Mouse (Mus musculus) liver, embryonic 12.5 days (tissue): ENCODE measurements at regions not wholly inside any gene's neighbourhood (a gene's known extent, or its start where the extent isn't known, plus 50 kb on each side); places are given as distances from the start of the nearest gene placed in this dataset.
"Not testable (repeated sequence)": the region's sequence is repeated elsewhere in the genome, so short reads cannot be mapped to it uniquely, and the experiment has no call there.

Experiments
- ATAC-seq: fragments of 200-750 bp; cut with Nextera tagmentation; 2 replicates; pipeline ENCODE4 v1.8.0; 2017; ENCODE audit warnings: moderate number of reproducible peaks, mild to moderate bottlenecking, moderate library complexity
- H3K27ac ChIP-seq: fragments of 300-500 bp; sonication (generic); 2 replicates; pipeline ENCODE4 v1.5.1; 2016; ENCODE audit warnings: mild to moderate bottlenecking
- H3K27me3 ChIP-seq: fragments of 300-500 bp; sonication (generic); replicated peaks from 2 replicates; pipeline ENCODE4 v1.6.1; 2016; ENCODE audit warnings: mild to moderate bottlenecking, moderate library complexity
- H3K36me3 ChIP-seq: fragments of 300-500 bp; sonication (generic); 2 replicates; pipeline ENCODE4 v1.6.1; 2016; ENCODE audit warnings: mild to moderate bottlenecking, moderate library complexity
- H3K4me1 ChIP-seq: fragments of 300-500 bp; sonication (generic); 2 replicates; pipeline ENCODE4 v1.6.1; 2016
- H3K4me2 ChIP-seq: fragments of 300-500 bp; sonication (generic); 2 replicates; pipeline ENCODE4 v1.6.1; 2016; ENCODE audit warnings: mild to moderate bottlenecking, moderate library complexity
- H3K4me3 ChIP-seq: fragments of 300-500 bp; sonication (generic); 2 replicates; pipeline ENCODE4 v1.5.1; 2016; ENCODE audit warnings: mild to moderate bottlenecking, moderate library complexity
- H3K9ac ChIP-seq: fragments of 300-500 bp; sonication (generic); 2 replicates; pipeline ENCODE4 v1.6.1; 2016; ENCODE audit warnings: mild to moderate bottlenecking, moderate library complexity
- H3K9me3 ChIP-seq: fragments of 300-500 bp; sonication (generic); replicated peaks from 2 replicates; pipeline ENCODE4 v1.6.1; 2016; ENCODE audit warnings: mild to moderate bottlenecking, moderate library complexity
- whole genome bisulfite sequencing: fragments of 180-500 bp; shearing (Covaris S2); methylation state at CpG from one replicate; pipeline ENCODE4 v1.1.7; 2016; ENCODE audit not compliant: insufficient replicate concordance; 5-methylcytosine and 5-hydroxymethylcytosine counted together

DNA sequence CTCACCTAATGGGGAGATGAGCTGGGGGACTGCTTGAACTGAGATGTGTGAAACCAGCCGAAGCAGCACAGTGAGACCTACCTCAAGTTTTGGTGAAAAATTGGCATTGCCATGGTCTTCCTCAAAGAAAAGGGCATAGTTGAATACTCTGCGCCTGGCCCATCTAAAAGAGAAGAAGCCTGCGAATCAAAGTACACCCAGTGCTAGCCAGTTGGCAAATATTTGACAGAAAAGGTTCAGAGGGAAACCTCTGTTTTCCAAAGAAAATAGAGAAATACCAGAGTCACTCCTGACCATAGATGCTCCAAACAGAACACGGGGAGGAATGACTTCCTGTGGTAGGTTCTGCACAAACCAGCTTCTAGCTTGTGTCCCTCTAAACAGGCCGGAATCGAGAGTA is 144.5 kb upstream of the Tbl1xr1 start:
- Histone ChIP-seq H3K27ac (no peak overlapping the region), H3K27me3 (no peaks in the 10 kb centered on the region), H3K4me2 (no peak overlapping the region), H3K9me3 (no peaks in the 10 kb centered on the region), H3K4me1 (peaks cover 31% of the 10 kb centered on the region), H3K36me3 (no peaks in the 10 kb centered on the region), H3K9ac (no peak overlapping the region), H3K4me3 (no peak overlapping the region)
- no peak for ATAC-seq
- WGBS, result 69% methylated on average over 6 of the region's 6 CpGs

DNA sequence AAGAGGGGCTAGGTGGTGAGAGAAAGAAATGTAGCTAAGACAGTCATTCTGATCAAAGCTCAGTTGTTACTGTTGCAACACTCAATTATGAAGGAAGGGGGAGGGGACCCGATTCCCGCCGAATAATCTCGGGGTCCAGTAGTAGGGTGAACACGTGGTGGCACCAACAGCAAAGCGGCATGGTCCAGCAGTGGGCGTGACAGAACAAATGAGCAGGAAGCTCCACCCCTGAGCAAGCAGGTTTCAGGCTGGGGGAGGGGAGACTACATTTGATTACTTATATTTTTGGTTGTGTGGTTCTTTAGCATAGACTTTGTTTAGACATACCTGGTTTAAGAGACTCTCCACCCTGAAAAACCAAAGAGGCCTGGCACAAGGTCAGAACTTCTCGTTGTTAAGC is 143.8 kb upstream of the Tbl1xr1 start:
- not testable (repeated sequence) for H3K36me3 ChIP-seq, H3K27me3 ChIP-seq, H3K4me3 ChIP-seq, H3K9me3 ChIP-seq, H3K9ac ChIP-seq, H3K4me2 ChIP-seq, ATAC-seq, H3K27ac ChIP-seq
- 63% methylated on average over 8 of the region's 8 CpGs for WGBS
- H3K4me1 ChIP-seq, result peaks cover 39% of the 10 kb centered on the region

DNA sequence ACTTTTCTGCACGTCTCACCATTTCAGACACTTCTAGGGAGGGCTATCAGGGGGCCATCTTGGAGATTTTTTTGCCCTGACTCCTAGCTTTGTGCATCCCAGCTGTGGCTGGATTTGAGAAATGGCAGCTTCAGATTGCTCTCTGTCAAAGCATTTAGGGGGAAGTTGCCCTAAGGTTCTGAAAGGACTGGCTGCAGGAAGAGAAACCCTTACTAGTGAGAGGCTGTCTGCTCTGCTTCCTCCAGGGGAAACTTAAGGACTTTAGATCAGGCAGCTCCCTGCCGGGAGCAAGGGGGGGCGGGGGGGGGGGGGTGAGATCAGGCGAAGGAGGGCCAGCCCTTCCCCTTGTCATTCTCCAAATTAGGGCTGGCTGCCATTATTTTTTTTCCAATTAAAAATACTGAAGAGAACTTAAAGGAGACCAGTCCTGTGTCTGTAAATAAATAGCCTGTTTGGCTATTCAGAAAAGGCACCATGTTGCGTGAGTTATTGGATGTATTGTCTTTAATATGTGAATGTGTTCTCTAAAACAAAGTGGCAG is 141.7 kb upstream of the Tbl1xr1 start:
- Histone ChIP-seq H3K27ac (0 out of 2 replicates have a peak overlapping the region, but pooled peaks have one; percentile 20), H3K9ac (no peak overlapping the region), H3K36me3 (no peaks in the 10 kb centered on the region), H3K9me3 (no peaks in the 10 kb centered on the region), H3K4me2 (peak overlapping the region; percentile 67), H3K27me3 (no peaks in the 10 kb centered on the region), H3K4me1 (peaks cover 49% of the 10 kb centered on the region), H3K4me3 (peak overlapping the region; percentile 46; the same call in 1 of the 2 replicates)
- ATAC-seq, result no peak
- 15% methylated on average over 5 of the region's 5 CpGs for WGBS

DNA sequence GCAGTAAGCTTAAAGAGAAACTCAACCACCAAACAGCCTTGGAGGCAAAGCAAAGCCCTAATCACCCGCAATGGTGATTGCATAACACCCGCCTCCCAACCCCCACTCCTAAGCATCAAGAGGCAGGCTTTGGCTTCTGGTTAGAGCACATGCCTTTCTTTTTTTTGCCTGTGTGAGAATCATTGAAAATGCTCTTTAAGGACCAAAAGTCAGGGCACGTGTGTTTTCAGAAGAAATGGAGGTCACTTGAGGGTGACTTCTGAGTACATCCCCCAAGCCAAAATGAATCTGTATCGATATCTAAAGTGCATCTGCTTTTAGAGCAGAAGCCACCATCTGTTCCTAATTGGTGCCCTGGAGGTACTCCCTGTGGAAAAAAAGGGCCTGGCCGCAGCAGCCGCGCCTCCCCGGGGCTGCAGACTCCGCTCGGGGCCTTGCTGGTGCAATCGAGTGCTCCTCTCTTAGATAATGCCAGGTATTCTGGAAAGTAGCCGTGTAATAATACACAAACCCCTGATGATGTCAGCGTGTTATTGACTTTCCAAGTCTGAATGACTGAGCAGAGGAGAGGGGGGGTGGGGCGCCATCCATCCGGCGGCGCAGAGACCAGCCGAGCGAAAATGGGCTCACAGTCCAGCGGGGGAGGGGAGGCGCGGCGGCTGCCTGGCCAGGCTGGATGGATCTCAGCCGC is 140.7 kb upstream of the Tbl1xr1 start:
- WGBS, result under 1% methylated on average over 24 of the region's 24 CpGs
- H3K4me2 ChIP-seq, result peak overlapping the region; percentile 67
- ATAC-seq, result peak; percentile 87
- H3K27ac ChIP-seq, result peak overlapping the region; percentile 66
- peak overlapping the region; percentile 46 for H3K4me3 ChIP-seq
- no peaks in the 10 kb centered on the region for H3K9me3 ChIP-seq
- H3K27me3 ChIP-seq, result no peaks in the 10 kb centered on the region
- no peaks in the 10 kb centered on the region for H3K36me3 ChIP-seq
- peak overlapping the region; percentile 25 for H3K9ac ChIP-seq
- peaks cover 49% of the 10 kb centered on the region for H3K4me1 ChIP-seq

DNA sequence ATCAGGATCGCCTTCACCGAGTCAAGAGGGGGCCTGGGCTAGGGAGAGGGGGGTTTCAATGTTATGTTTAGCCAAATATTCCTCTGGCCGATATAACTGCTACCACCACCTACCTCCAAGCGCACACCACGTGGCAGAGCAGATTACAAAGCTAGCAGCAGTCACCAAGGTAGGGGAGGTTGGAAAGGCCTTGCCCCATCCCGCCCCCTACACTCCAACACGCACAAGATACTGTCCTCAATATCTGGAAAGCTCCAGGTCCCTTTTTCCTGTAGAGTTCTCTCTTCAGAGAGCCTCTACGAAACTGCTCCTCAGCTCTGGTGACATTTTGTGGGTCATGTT is 140.2 kb upstream of the Tbl1xr1 start:
- WGBS, result 7% methylated on average over 8 of the region's 8 CpGs
- Histone ChIP-seq H3K36me3 (no peaks in the 10 kb centered on the region), H3K27me3 (no peaks in the 10 kb centered on the region), H3K9me3 (no peaks in the 10 kb centered on the region), H3K9ac (peak overlapping the region; percentile 23; the same call in 1 of the 2 replicates), H3K4me1 (peaks cover 49% of the 10 kb centered on the region), H3K27ac (peak overlapping the region; percentile 66; the same call in 1 of the 2 replicates), H3K4me2 (peak overlapping the region; percentile 67), H3K4me3 (peak overlapping the region; percentile 46)
- no peak; the same call in 1 of the 2 replicates for ATAC-seq

DNA sequence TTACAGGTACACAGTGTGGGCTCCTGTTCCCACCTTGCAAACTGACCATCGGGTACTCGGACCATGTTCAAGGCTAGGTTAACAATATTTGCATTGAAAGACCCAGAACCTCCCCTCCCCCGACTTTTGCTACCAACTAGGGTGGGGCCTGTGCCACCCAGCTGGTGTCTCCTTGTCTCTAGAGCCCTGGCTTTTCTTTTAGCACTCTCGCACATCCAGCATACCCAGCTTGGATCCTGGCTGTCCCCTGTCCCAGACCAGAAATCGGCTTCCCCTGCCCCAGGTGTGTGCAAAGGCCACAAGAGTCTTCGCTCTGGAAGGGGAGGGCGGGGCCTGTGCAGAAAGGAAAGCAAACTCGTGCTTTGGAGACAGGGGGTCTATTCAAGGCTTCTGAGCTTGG is 139.8 kb upstream of the Tbl1xr1 start:
- Histone ChIP-seq H3K4me3 (peak overlapping the region; percentile 46), H3K4me2 (peak overlapping the region; percentile 67), H3K36me3 (no peaks in the 10 kb centered on the region), H3K9me3 (no peaks in the 10 kb centered on the region), H3K9ac (no peak overlapping the region; the same call in 1 of the 2 replicates), H3K4me1 (peaks cover 49% of the 10 kb centered on the region), H3K27me3 (no peaks in the 10 kb centered on the region), H3K27ac (0 out of 2 replicates have a peak overlapping the region, but pooled peaks have one; percentile 66)
- peak; percentile 22 for ATAC-seq
- 14% methylated on average over 8 of the region's 8 CpGs for WGBS

DNA sequence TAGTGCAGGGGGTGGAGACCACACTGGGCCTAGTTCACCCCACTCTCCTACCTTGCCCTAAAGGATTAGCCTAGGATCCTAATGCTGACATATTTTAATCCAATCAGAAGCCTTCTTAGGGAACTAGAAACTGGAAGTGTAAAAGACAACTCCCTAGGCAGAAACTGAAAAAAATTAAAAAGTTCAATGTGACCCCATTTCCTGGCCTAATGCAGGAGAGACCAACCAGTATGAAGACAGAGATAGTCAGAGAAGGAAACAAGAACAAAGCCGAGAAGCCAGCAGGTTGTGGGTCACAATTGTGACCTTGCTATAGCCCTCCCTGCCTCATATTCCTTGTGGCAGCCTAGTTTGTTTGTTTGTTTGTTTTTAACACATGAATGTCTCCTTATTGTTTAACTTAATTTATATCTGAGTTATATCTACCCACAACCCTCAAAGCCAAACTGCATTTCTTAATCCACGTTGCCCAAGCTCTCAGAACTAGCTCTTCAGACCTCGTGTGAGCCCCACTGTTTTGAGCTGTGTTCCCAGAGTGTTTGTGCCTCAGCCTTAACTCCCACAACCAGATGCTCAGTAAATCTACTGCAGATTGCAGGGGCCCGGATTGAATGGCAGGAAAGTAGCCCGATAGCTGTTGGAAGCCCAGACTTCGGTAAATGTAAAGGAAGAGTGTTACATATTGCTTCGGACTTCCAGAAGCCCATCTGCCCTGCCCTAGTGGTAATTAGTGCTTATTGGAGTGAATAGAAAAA is 139.0 kb upstream of the Tbl1xr1 start:
- H3K4me1 ChIP-seq, result peaks cover 48% of the 10 kb centered on the region
- 39% methylated on average over 7 of the region's 7 CpGs for WGBS
- no peak overlapping the region for H3K9ac ChIP-seq
- no peak overlapping the region for H3K4me3 ChIP-seq
- no peaks in the 10 kb centered on the region for H3K36me3 ChIP-seq
- H3K9me3 ChIP-seq, result no peaks in the 10 kb centered on the region
- no peak for ATAC-seq
- no peaks in the 10 kb centered on the region for H3K27me3 ChIP-seq
- H3K4me2 ChIP-seq, result 0 out of 2 replicates have a peak overlapping the region, but pooled peaks have one; percentile 67
- H3K27ac ChIP-seq, result no peak overlapping the region

DNA sequence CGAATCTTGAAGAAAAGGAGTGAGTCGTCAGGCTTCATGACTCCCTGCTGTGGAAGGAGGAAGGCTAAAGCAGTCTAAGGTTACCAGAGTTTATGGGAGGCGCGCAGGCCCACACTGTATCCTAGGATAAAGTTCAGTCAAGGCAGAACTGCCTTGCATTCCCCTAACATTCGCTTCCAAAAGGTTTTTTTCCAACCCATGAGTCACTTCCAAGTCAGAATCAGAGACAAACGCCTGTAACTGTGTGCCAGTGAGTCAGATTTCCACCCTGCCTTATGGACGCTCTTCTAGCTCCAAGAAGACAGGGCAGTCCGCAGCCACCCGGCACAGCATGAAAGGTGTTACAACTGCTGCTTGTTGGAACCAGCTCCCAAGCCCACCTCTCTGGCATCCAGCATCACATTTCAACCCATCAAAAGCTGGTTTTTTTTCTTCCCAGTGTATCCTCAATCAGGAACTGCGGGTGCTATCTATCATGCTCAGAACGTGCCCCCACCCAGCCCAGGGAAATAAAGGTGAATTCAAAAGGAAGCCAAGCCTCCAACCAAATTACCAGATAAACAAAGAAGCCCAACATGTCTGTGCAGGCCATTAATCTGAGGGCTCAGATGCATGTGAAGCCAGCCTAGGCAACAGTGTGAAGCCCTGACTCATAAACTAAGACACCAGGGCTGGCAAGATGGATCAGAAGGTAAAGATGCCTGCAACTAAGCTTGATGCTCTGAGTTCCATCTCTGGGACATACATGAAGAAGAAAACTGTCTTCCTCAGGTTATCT is 138.2 kb upstream of the Tbl1xr1 start:
- Histone ChIP-seq H3K4me1 (peaks cover 44% of the 10 kb centered on the region), H3K27me3 (no peaks in the 10 kb centered on the region), H3K9me3 (no peaks in the 10 kb centered on the region), H3K36me3 (no peaks in the 10 kb centered on the region), H3K27ac (no peak overlapping the region), H3K9ac (no peak overlapping the region), H3K4me3 (no peak overlapping the region), H3K4me2 (no peak overlapping the region)
- ATAC-seq, result no peak
- 56% methylated on average over 11 of the region's 11 CpGs for WGBS

DNA sequence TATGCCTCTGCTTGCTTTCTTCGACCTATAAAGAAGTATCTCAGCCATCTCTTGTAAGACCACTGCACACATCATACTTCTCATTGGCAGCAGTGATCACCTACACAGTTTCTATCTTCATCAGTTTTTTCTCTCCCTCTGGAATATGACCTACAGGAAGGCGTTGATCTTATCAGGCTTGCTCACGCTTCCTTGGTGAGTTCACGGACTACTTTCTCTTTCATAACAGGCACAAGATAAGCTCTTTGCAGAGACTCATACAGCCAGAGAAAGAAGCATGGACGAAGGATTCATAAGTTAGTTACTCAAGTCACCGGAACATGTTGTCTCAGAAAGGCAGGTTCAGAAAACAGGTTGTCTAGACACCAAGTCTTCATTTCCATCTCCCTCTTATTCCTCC is 136.7 kb upstream of the Tbl1xr1 start:
- H3K9ac ChIP-seq, result no peak overlapping the region
- H3K36me3 ChIP-seq, result no peaks in the 10 kb centered on the region
- 36% methylated on average over 6 of the region's 6 CpGs for WGBS
- no peak overlapping the region for H3K27ac ChIP-seq
- no peaks in the 10 kb centered on the region for H3K27me3 ChIP-seq
- ATAC-seq, result no peak
- H3K4me3 ChIP-seq, result no peak overlapping the region
- peaks cover 36% of the 10 kb centered on the region for H3K4me1 ChIP-seq
- H3K9me3 ChIP-seq, result no peaks in the 10 kb centered on the region
- no peak overlapping the region for H3K4me2 ChIP-seq

DNA sequence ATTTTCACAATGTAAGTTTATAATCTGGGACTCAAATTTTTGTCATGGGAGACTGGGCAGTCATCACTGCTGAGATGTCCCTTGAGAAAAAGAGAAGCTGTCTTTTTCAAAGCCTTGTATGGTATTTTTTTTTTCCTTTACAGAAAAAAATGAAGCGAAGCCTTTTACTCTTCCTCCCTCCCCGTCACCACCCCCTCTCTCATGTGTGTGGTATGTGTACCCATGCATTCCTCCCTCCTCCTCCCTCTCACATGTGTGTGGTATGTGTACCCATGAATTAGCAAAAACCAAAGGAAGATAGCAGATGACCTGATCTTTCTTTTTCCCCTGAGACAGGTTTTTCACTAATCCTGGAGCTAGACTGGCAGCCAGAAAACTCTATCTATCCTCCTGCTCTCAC is 134.9 kb upstream of the Tbl1xr1 start:
- Histone ChIP-seq H3K9me3 (no peaks in the 10 kb centered on the region), H3K4me1 (peaks cover 21% of the 10 kb centered on the region), H3K27me3 (no peaks in the 10 kb centered on the region), H3K4me2 (no peak overlapping the region), H3K27ac (no peak overlapping the region), H3K4me3 (no peak overlapping the region), H3K9ac (no peak overlapping the region), H3K36me3 (no peaks in the 10 kb centered on the region)
- 60% methylated on average over 2 of the region's 2 CpGs for WGBS
- no peak for ATAC-seq

DNA sequence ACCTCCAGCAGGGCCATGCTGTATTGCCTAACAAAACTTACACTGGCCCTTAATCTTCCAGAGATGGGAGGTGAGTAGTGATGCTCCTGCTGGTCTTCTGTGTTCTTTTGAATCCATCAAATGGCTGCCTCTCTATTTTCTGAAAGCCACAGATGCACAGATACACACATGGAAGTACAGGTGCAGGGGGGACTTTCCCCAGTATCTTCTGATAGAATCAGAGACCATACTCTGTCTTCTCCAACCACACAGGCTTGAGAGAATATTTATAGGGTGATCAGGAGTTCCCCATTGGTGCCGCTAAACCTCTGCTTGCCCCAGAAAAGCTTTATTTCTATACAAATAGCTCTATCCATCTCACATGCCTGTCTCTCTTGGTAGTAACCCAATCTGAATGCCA is 133.5 kb upstream of the Tbl1xr1 start:
- WGBS, result 97% methylated on average over 1 of the region's 1 CpGs
- Histone ChIP-seq H3K9me3 (no peaks in the 10 kb centered on the region), H3K27me3 (no peaks in the 10 kb centered on the region), H3K4me1 (peaks cover 9% of the 10 kb centered on the region; the same call in 1 of the 2 replicates), H3K9ac (no peak overlapping the region), H3K36me3 (no peaks in the 10 kb centered on the region), H3K27ac (no peak overlapping the region), H3K4me2 (no peak overlapping the region), H3K4me3 (no peak overlapping the region)
- ATAC-seq, result no peak

DNA sequence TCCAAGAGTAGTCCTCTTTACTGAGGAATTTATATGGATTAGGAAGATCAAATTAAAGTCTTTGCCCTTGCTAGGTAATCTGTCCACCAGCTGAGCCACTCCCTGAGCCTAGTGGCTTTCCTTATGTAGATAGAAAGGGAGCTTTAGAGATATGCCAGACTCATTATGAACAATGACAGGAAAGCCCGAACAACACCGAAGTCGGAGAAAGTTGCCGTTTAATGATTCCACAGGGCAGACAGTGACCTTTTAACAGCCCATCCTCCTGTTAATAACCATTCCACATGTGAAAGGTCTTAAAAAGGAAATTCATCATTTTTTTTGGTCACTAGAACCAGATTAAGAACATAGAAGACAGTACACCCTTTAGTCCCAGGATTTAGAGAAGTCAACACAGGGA is 130.7 kb upstream of the Tbl1xr1 start:
- Histone ChIP-seq H3K9ac (no peak overlapping the region), H3K4me2 (no peak overlapping the region), H3K27ac (no peak overlapping the region), H3K36me3 (no peaks in the 10 kb centered on the region), H3K4me1 (no peaks in the 10 kb centered on the region), H3K27me3 (no peaks in the 10 kb centered on the region), H3K4me3 (no peak overlapping the region), H3K9me3 (no peaks in the 10 kb centered on the region)
- no peak for ATAC-seq
- 54% methylated on average over 4 of the region's 4 CpGs for WGBS
